Mouse (Mus musculus) ES-Bruce4 (cell line): ENCODE measurements around the gene Tnp2. TPM values are rescaled to one million over a fixed set of nuclear protein-coding genes. Genes with fewer than 3 reads are reported as not detected.

ENCODE experiments used
- H3K27ac ChIP-seq: 2 replicates; pipeline ENCODE4 v1.5.1; 2012; ENCODE audit warnings: low read length, inconsistent platforms; ENCODE audit not compliant: insufficient read depth
- H3K27me3 ChIP-seq: 2 replicates; pipeline ENCODE4 v1.6.1; 2012; ENCODE audit warnings: mild to moderate bottlenecking, low read length, inconsistent platforms; ENCODE audit not compliant: control insufficient read depth, poor library complexity, insufficient read depth, severe bottlenecking
- H3K36me3 ChIP-seq: 2 replicates; pipeline ENCODE4 v1.6.1; 2012; ENCODE audit warnings: inconsistent platforms, mild to moderate bottlenecking, low read length, moderate library complexity; ENCODE audit not compliant: control insufficient read depth, poor library complexity, insufficient read depth, severe bottlenecking
- H3K4me1 ChIP-seq: one replicate; pipeline ENCODE4 v1.8.1; 2011; ENCODE audit warnings: low read length; ENCODE audit not compliant: control insufficient read depth, insufficient read depth
- H3K4me3 ChIP-seq: 2 replicates; pipeline ENCODE4 v1.5.1; 2011; ENCODE audit warnings: low read depth, mild to moderate bottlenecking, low read length
- H3K9ac ChIP-seq: 2 replicates; pipeline ENCODE4 v1.6.1; 2012; ENCODE audit warnings: low read depth, mild to moderate bottlenecking, inconsistent platforms; ENCODE audit not compliant: poor library complexity, severe bottlenecking
- H3K9me3 ChIP-seq: replicated peaks from 2 replicates; pipeline ENCODE4 v1.6.1; 2012; ENCODE audit warnings: mild to moderate bottlenecking, low read length, inconsistent platforms; ENCODE audit not compliant: control insufficient read depth, poor library complexity, insufficient read depth, severe bottlenecking
- CTCF ChIP-seq: IDR thresholded peaks from one replicate; pipeline ENCODE4 v1.8.1; 2011; ENCODE audit warnings: low read depth, low read length
- EP300 ChIP-seq: IDR thresholded peaks from 2 replicates; pipeline ENCODE4 v1.6.1; 2011; ENCODE audit warnings: low read depth, low read length; ENCODE audit not compliant: insufficient read depth
- POLR2A ChIP-seq: IDR thresholded peaks from one replicate; pipeline ENCODE4 v1.8.1; 2011; ENCODE audit warnings: low read length; ENCODE audit not compliant: insufficient read depth
- polyA plus RNA-seq: library from polyadenylated mRNA; stranded (reverse); fragments of >200 nt; gene quantifications from 2 replicates; pipeline ENCODE4 v1.2.4, GENCODE M21; 2011; ENCODE audit warnings: low read depth; ENCODE audit not compliant: missing spikeins, insufficient read depth, insufficient read length

The Tnp2 gene
- polyA plus RNA-seq, 1 experiment: not detected

DNA sequence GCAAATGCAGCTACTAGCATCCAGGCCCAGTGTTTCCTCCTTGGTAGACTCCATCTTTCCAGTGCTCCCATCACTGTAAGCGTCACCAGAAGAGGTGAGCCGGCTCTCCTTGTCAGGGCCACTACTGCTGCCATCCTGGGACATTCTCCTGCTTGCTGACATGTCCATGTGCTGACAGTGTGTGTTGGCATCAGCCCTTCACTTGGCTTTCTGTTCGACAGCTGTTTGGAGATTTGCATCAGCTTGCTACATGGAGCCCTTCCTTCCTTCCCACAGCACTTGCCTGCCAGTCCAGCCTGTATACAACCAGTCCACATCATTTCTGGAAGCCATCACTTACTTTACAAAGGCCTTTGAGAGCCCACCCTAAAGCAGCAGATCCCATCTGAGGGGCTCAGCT is 49.6 kb downstream of the Tnp2 start:
- TF ChIP-seq CTCF (no peak), POLR2A (no peak), EP300 (no peak)
- Histone ChIP-seq H3K9me3 (no peaks in the 10 kb centered on the region), H3K4me1 (peaks cover 2% of the 10 kb centered on the region), H3K27ac (no peak overlapping the region), H3K36me3 (no peaks in the 10 kb centered on the region), H3K4me3 (no peak overlapping the region), H3K27me3 (no peaks in the 10 kb centered on the region), H3K9ac (no peak overlapping the region)

Other genes with a start within 250 kb of the Tnp2 start
- gene Dexi, start 245.6 kb downstream of the Tnp2 start, polyA plus RNA-seq: 6.7 and 7.0 TPM in 2 replicates
- gene Clec16a, start 243.3 kb downstream of the Tnp2 start, polyA plus RNA-seq: 9.1 and 9.5 TPM in 2 replicates
- 1.9 and 2.8 TPM in 2 replicates for gene Socs1, start 3.1 kb downstream of the Tnp2 start, polyA plus RNA-seq
- not detected in 2 replicates for gene Prm3, start 2.3 kb upstream of the Tnp2 start, polyA plus RNA-seq
- gene Prm2, start 7.5 kb upstream of the Tnp2 start, polyA plus RNA-seq: not detected in 2 replicates
- not detected in 2 replicates for gene Prm1, start 17.2 kb upstream of the Tnp2 start, polyA plus RNA-seq
- not detected in 2 replicates for gene Gm11172, start 24.3 kb upstream of the Tnp2 start, polyA plus RNA-seq
- gene Rmi2, start 46.4 kb upstream of the Tnp2 start, polyA plus RNA-seq: 3.7 and 3.8 TPM in 2 replicates